Comparison of ENCODE assay signal across 8 mouse cellular contexts in genomic region chr2:173173008-173173407, GRCm38 (mm10). TPM values are rescaled to one million over a fixed set of nuclear protein-coding genes. Genes with fewer than 3 reads are reported as not detected.
DNase-seq lines count a peak whose midpoint lies in the region; ATAC-seq lines count a peak whose summit lies in the region.
"Had no signal": no experiment of that assay in that cellular context is flagged by ENCODE, and none has a peak within 500 bp of the region (broad histone marks: within the 10 kb centered on the region; RNA-seq: fewer than 3 reads in every experiment).

No protein-coding gene starts in this region.

- WGBS in lung, embryonic 16.5 days = 20% methylated on average over 2 of the region's 2 CpGs
- 32% methylated on average over 2 of the region's 2 CpGs for WGBS in embryonic facial prominence, embryonic 14.5 days
- 0% methylated on average over 2 of the region's 2 CpGs for WGBS in hindbrain, embryonic 11.5 days
- 22% methylated on average over 2 of the region's 2 CpGs for WGBS in liver, embryonic 12.5 days (ENCODE audit: insufficient replicate concordance)

- no peaks in the 10 kb centered on the region for H3K9me3 ChIP-seq in lung, embryonic 16.5 days (ENCODE audit: control insufficient read depth, low read length)
- H3K9me3 ChIP-seq in embryonic facial prominence, embryonic 14.5 days (ENCODE audit: control insufficient read depth, low read length) = no peaks in the 10 kb centered on the region
- no peaks in the 10 kb centered on the region for H3K9me3 ChIP-seq in hindbrain, embryonic 11.5 days (ENCODE audit: control insufficient read depth, low read length)
- H3K9me3 ChIP-seq in liver, embryonic 12.5 days (replicated peaks) = peaks cover 6% of the 10 kb centered on the region; the same call in 1 of the 2 replicates

- peaks cover 18% of the 10 kb centered on the region for H3K27me3 ChIP-seq in lung, embryonic 16.5 days (ENCODE audit: control insufficient read depth, insufficient read depth, low read depth, low read length)
- peaks cover 3% of the 10 kb centered on the region; the same call in 1 of the 2 replicates for H3K27me3 ChIP-seq in embryonic facial prominence, embryonic 14.5 days (replicated peaks; ENCODE audit: control insufficient read depth, insufficient read depth, low read length)
- no peaks in the 10 kb centered on the region; the same call in 1 of the 2 replicates for H3K27me3 ChIP-seq in hindbrain, embryonic 11.5 days (ENCODE audit: control insufficient read depth, insufficient read depth, low read length)
- H3K27me3 ChIP-seq in liver, embryonic 12.5 days (replicated peaks) = peaks cover 65% of the 10 kb centered on the region

- no peak overlapping the region for H3K9ac ChIP-seq in lung, embryonic 16.5 days (ENCODE audit: low read length)
- peak overlapping the region; percentile 47; the same call in 1 of the 2 replicates for H3K9ac ChIP-seq in embryonic facial prominence, embryonic 14.5 days (ENCODE audit: low read depth, low read length)
- H3K9ac ChIP-seq in hindbrain, embryonic 11.5 days (ENCODE audit: low read depth, low read length) = no peak overlapping the region
- no peak overlapping the region for H3K9ac ChIP-seq in liver, embryonic 12.5 days

- H3K4me1 ChIP-seq in lung, embryonic 16.5 days (replicated peaks; ENCODE audit: control insufficient read depth, insufficient read depth, low read length) = peaks cover 18% of the 10 kb centered on the region
- peaks cover 24% of the 10 kb centered on the region for H3K4me1 ChIP-seq in embryonic facial prominence, embryonic 14.5 days (ENCODE audit: control insufficient read depth, insufficient read depth, low read length)
- peaks cover 17% of the 10 kb centered on the region for H3K4me1 ChIP-seq in hindbrain, embryonic 11.5 days (replicated peaks; ENCODE audit: control insufficient read depth, insufficient read depth, low read length)
- peaks cover 31% of the 10 kb centered on the region for H3K4me1 ChIP-seq in liver, embryonic 12.5 days

- H3K27ac ChIP-seq in lung, embryonic 16.5 days (ENCODE audit: low read length) = peak overlapping the region; percentile 89
- H3K27ac ChIP-seq in embryonic facial prominence, embryonic 14.5 days (replicated peaks; ENCODE audit: low read depth, low read length) = peak overlapping the region; percentile 98
- peak overlapping the region; percentile 85 for H3K27ac ChIP-seq in hindbrain, embryonic 11.5 days (ENCODE audit: low read depth, low read length)
- H3K27ac ChIP-seq in liver, embryonic 12.5 days = no peak overlapping the region

- peak overlapping the region; percentile 42 for H3K4me2 ChIP-seq in lung, embryonic 16.5 days (ENCODE audit: low read depth, low read length)
- H3K4me2 ChIP-seq in embryonic facial prominence, embryonic 14.5 days (ENCODE audit: low read depth, low read length) = peak overlapping the region; percentile 64
- H3K4me2 ChIP-seq in hindbrain, embryonic 11.5 days (replicated peaks; ENCODE audit: low read depth, low read length) = peak overlapping the region; percentile 6; the same call in 1 of the 2 replicates
- H3K4me2 ChIP-seq in liver, embryonic 12.5 days = peak overlapping the region; percentile 45

- no peak for DNase-seq in lung, postnatal 10 days
- peak; percentile 43 for DNase-seq in embryonic facial prominence, embryonic 14.5 days (ENCODE audit: low spot score)
- peak; percentile 86 for DNase-seq in hindbrain, embryonic 11.5 days (ENCODE audit: low spot score)
- DNase-seq in retina, postnatal 1 day = peak; percentile 61
- no peak for DNase-seq in gastrocnemius, postnatal 10 days

- H3K36me3 ChIP-seq in lung, embryonic 16.5 days (ENCODE audit: control insufficient read depth, insufficient read depth, low read length) = no peaks in the 10 kb centered on the region
- H3K36me3 ChIP-seq in embryonic facial prominence, embryonic 14.5 days (ENCODE audit: control insufficient read depth, insufficient read depth, low read length) = no peaks in the 10 kb centered on the region
- no peaks in the 10 kb centered on the region for H3K36me3 ChIP-seq in hindbrain, embryonic 11.5 days (ENCODE audit: control insufficient read depth, insufficient read depth, low read length)
- H3K36me3 ChIP-seq in liver, embryonic 12.5 days = no peaks in the 10 kb centered on the region

- H3K4me3 ChIP-seq in lung, embryonic 16.5 days (ENCODE audit: low read length) = 0 out of 2 replicates have a peak overlapping the region, but pooled peaks have one; percentile 35
- no peak overlapping the region for H3K4me3 ChIP-seq in embryonic facial prominence, embryonic 14.5 days (ENCODE audit: low read depth, low read length)
- no peak overlapping the region for H3K4me3 ChIP-seq in hindbrain, embryonic 11.5 days (ENCODE audit: low read depth, low read length)
- H3K4me3 ChIP-seq in liver, embryonic 12.5 days = no peak overlapping the region

- no peak for ATAC-seq in lung, embryonic 16.5 days (ENCODE audit: low read depth)
- no peak for ATAC-seq in embryonic facial prominence, embryonic 14.5 days (ENCODE audit: low read depth)
- peak; percentile 78 for ATAC-seq in hindbrain, embryonic 11.5 days (ENCODE audit: low FRiP score)
- no peak for ATAC-seq in liver, embryonic 12.5 days

RNA-seq across cellular contexts. Expression of gene Pck1, which starts 20.2 kb away (rescaled TPM):
- 0.08 TPM in 1 of 2 replicates, not detected in the other for polyA plus RNA-seq in lung, embryonic 16.5 days (2015; fragmentation: Nextera tagmentation; extraction: Ambion mirVana)
- 0.09 and 0.13 TPM in 2 replicates for polyA plus RNA-seq in embryonic facial prominence, embryonic 14.5 days (2014; fragmentation: Nextera tagmentation; extraction: Ambion mirVana)
- polyA plus RNA-seq in hindbrain, embryonic 11.5 days (2014; fragmentation: Nextera tagmentation; extraction: Ambion mirVana) = not detected in 2 replicates
- 0.07 and 0.20 TPM in 2 replicates for polyA plus RNA-seq in liver, embryonic 12.5 days (2016; fragmentation: Nextera tagmentation; extraction: Ambion mirVana)
- 10 to 100 TPM in 1 of 2 experiments, 1 to 10 TPM in 1; 9.1 to 17.4 TPM for total RNA-seq in gastrocnemius, postnatal 10 days (2021)

RNA-seq across cellular contexts. Expression of gene Zbp1, which starts 45.7 kb away (rescaled TPM):
- 0.55 and 1.8 TPM in 2 replicates for polyA plus RNA-seq in lung, embryonic 16.5 days (2015; fragmentation: Nextera tagmentation; extraction: Ambion mirVana)
- polyA plus RNA-seq in embryonic facial prominence, embryonic 14.5 days (2014; fragmentation: Nextera tagmentation; extraction: Ambion mirVana) = 0.54 and 1.4 TPM in 2 replicates
- polyA plus RNA-seq in hindbrain, embryonic 11.5 days (2014; fragmentation: Nextera tagmentation; extraction: Ambion mirVana) = 0.33 TPM in 1 of 2 replicates, not detected in the other
- 0.21 and 0.36 TPM in 2 replicates for polyA plus RNA-seq in liver, embryonic 12.5 days (2016; fragmentation: Nextera tagmentation; extraction: Ambion mirVana)
- total RNA-seq in gastrocnemius, postnatal 10 days (2021) = under 1 TPM in 1 of 2 experiments, not detected in 1; 0.09 TPM

RNA-seq across cellular contexts. Expression of gene Ctcfl, which starts 53.7 kb away (rescaled TPM):
- 0.10 and 0.16 TPM in 2 replicates for polyA plus RNA-seq in lung, embryonic 16.5 days (2015; fragmentation: Nextera tagmentation; extraction: Ambion mirVana)
- 0.06 TPM in 1 of 2 replicates, not detected in the other for polyA plus RNA-seq in embryonic facial prominence, embryonic 14.5 days (2014; fragmentation: Nextera tagmentation; extraction: Ambion mirVana)
- 0.06 TPM in 2 replicates for polyA plus RNA-seq in hindbrain, embryonic 11.5 days (2014; fragmentation: Nextera tagmentation; extraction: Ambion mirVana)
- polyA plus RNA-seq in liver, embryonic 12.5 days (2016; fragmentation: Nextera tagmentation; extraction: Ambion mirVana) = 0.04 and 0.06 TPM in 2 replicates
- not detected for total RNA-seq in gastrocnemius, postnatal 10 days (2021)
- polyA plus RNA-seq: spleen, adult 2 months had no signal

Comparison
In these comparisons a context has a peak if more than half of its experiments do, and no peak if none do; other contexts are left out.
1. H3K4me2 ChIP-seq: peak in every context shown above with its lines; median percentile 64 in embryonic facial prominence, embryonic 14.5 days; 45 in liver, embryonic 12.5 days; 42 in lung, embryonic 16.5 days; 6 in hindbrain, embryonic 11.5 days.
2. DNase-seq: peak in embryonic facial prominence, embryonic 14.5 days (single experiment), hindbrain, embryonic 11.5 days (single experiment) and retina, postnatal 1 day (single experiment); none in lung, postnatal 10 days (single experiment) and gastrocnemius, postnatal 10 days (single experiment).